Mouse (Mus musculus): ENCODE results near the gene Cd200. TPM values are rescaled to one million over a fixed set of nuclear protein-coding genes. Genes with fewer than 3 reads are reported as not detected.

Cd200 gene
- polyA plus RNA-seq, 1 experiment from 2014 or later: 108 TPM

DNA sequence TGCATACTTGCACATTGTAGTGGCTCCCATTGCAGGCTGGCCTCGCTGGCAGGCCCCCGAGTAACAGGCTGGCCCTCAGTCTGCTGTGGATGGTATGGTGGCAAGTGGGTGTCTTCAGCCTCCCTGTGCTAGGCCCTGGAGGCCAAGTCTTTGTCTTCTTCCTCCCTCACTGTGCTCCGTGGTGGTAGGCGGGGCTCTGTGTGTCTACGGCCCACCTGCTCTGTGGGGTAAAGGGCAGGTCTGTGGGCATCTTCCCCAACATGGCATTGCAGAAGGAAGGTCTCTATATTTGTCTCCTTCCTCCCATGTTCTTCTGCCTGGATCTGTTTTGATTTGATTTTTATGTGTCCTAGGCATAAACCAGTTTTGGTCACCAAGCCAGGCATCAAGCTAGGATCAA, 74.0 kb downstream of the Cd200 start:
- WGBS: 84% methylated on average over 5 of the region's 5 CpGs
- no peak for TF ChIP-seq CTCF (IDR thresholded peaks at IDR 0.05; ENCODE audit: low read depth)

GRCm38 (mm10) chr16:45334376-45334765, 74.5 kb downstream of the Cd200 start:
- H3K27ac ChIP-seq (ENCODE audit: low read depth, low read length): no peak overlapping the region
- no peak for ATAC-seq
- no peaks in the 10 kb centered on the region for H3K36me3 ChIP-seq (ENCODE audit: control insufficient read depth, insufficient read depth)
- H3K27me3 ChIP-seq (replicated peaks; ENCODE audit: control insufficient read depth, insufficient read depth, low read length): no peaks in the 10 kb centered on the region
- no peaks in the 10 kb centered on the region for H3K9me3 ChIP-seq (ENCODE audit: control insufficient read depth)
- no peak overlapping the region for H3K4me2 ChIP-seq (replicated peaks; ENCODE audit: low read depth)
- H3K4me1 ChIP-seq (replicated peaks; ENCODE audit: control insufficient read depth, insufficient read depth, low read length): no peaks in the 10 kb centered on the region
- H3K4me3 ChIP-seq (ENCODE audit: low read depth, low read length): no peak overlapping the region
- no peak for TF ChIP-seq CTCF (IDR thresholded peaks at IDR 0.05; ENCODE audit: low read depth)
- 75% methylated on average over 2 of the region's 2 CpGs for WGBS
- no peak overlapping the region for H3K9ac ChIP-seq (ENCODE audit: low read depth, low read length)

More for the DNA sequence above, 74.0 kb downstream of the Cd200 start:
- H3K4me3 ChIP-seq (ENCODE audit: low read depth, low read length): no peak overlapping the region
- no peaks in the 10 kb centered on the region for H3K9me3 ChIP-seq (ENCODE audit: control insufficient read depth)
- no peak overlapping the region for H3K4me2 ChIP-seq (replicated peaks; ENCODE audit: low read depth)
- H3K27me3 ChIP-seq (replicated peaks; ENCODE audit: control insufficient read depth, insufficient read depth, low read length): no peaks in the 10 kb centered on the region
- no peak overlapping the region for H3K27ac ChIP-seq (ENCODE audit: low read depth, low read length)
- H3K9ac ChIP-seq (ENCODE audit: low read depth, low read length): no peak overlapping the region
- no peak for ATAC-seq
- H3K36me3 ChIP-seq (ENCODE audit: control insufficient read depth, insufficient read depth): no peaks in the 10 kb centered on the region
- no peaks in the 10 kb centered on the region for H3K4me1 ChIP-seq (replicated peaks; ENCODE audit: control insufficient read depth, insufficient read depth, low read length)

GRCm38 (mm10) chr16:45333678-45334375, 75.0 kb downstream of the Cd200 start:
- H3K36me3 ChIP-seq (ENCODE audit: control insufficient read depth, insufficient read depth): no peaks in the 10 kb centered on the region
- WGBS: 86% methylated on average over 8 of the region's 8 CpGs
- H3K27ac ChIP-seq (ENCODE audit: low read depth, low read length): no peak overlapping the region
- H3K4me1 ChIP-seq (replicated peaks; ENCODE audit: control insufficient read depth, insufficient read depth, low read length): no peaks in the 10 kb centered on the region
- H3K27me3 ChIP-seq (replicated peaks; ENCODE audit: control insufficient read depth, insufficient read depth, low read length): no peaks in the 10 kb centered on the region
- no peak for TF ChIP-seq CTCF (IDR thresholded peaks at IDR 0.05; ENCODE audit: low read depth)
- no peaks in the 10 kb centered on the region for H3K9me3 ChIP-seq (ENCODE audit: control insufficient read depth)
- H3K9ac ChIP-seq (ENCODE audit: low read depth, low read length): no peak overlapping the region
- H3K4me2 ChIP-seq (replicated peaks; ENCODE audit: low read depth): no peak overlapping the region
- no peak overlapping the region for H3K4me3 ChIP-seq (ENCODE audit: low read depth, low read length)
- ATAC-seq: no peak

DNA sequence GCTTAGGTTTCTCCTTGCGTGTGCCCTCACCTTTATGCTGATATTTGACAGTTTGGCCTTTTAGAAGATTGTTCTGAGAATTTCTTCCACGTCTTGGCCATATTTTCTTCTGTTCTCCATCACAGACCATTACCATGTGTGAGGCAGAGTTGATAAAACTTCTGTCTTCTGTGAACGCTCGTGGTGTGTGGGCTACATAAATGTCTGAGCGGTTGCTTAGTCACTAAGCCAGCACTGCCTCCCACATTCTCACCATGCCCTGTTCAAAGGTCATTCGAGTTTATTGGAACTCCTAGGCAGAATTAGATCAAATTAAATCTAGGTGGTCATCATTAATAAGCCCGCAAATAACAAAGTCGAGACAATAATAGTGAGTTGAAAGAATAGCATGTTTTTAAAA, 76.3 kb downstream of the Cd200 start:
- no peak overlapping the region for H3K4me2 ChIP-seq (replicated peaks; ENCODE audit: low read depth)

More for the DNA sequence above, 76.3 kb downstream of the Cd200 start:
- no peaks in the 10 kb centered on the region for H3K27me3 ChIP-seq (replicated peaks; ENCODE audit: control insufficient read depth, insufficient read depth, low read length)
- no peaks in the 10 kb centered on the region for H3K4me1 ChIP-seq (replicated peaks; ENCODE audit: control insufficient read depth, insufficient read depth, low read length)
- H3K36me3 ChIP-seq (ENCODE audit: control insufficient read depth, insufficient read depth): no peaks in the 10 kb centered on the region
- no peak overlapping the region for H3K4me3 ChIP-seq (ENCODE audit: low read depth, low read length)
- H3K27ac ChIP-seq (ENCODE audit: low read depth, low read length): no peak overlapping the region
- TF ChIP-seq CTCF (IDR thresholded peaks at IDR 0.05; ENCODE audit: low read depth): no peak
- no peaks in the 10 kb centered on the region for H3K9me3 ChIP-seq (ENCODE audit: control insufficient read depth)
- ATAC-seq: no peak
- no peak overlapping the region for H3K9ac ChIP-seq (ENCODE audit: low read depth, low read length)
- 79% methylated on average over 8 of the region's 8 CpGs for WGBS

Other genes starting within 250 kb of the Cd200 start
- gene Btla, start 184.7 kb downstream of the Cd200 start, polyA plus RNA-seq (2015; fragmentation: Nextera tagmentation; extraction: Ambion mirVana): 0.17 and 0.44 TPM in 2 replicates
- 1.6 and 1.9 TPM in 2 replicates for gene Gm609, start 83.9 kb upstream of the Cd200 start, polyA plus RNA-seq (2015; fragmentation: Nextera tagmentation; extraction: Ambion mirVana)
- 8.0 and 9.8 TPM in 2 replicates for gene Gm17783, start 123.0 kb upstream of the Cd200 start, polyA plus RNA-seq (2015; fragmentation: Nextera tagmentation; extraction: Ambion mirVana)
- not detected in 2 replicates for gene Slc9c1, start 126.3 kb upstream of the Cd200 start, polyA plus RNA-seq (2015; fragmentation: Nextera tagmentation; extraction: Ambion mirVana)
- gene Gcsam, start 201.3 kb upstream of the Cd200 start, polyA plus RNA-seq (2015; fragmentation: Nextera tagmentation; extraction: Ambion mirVana): 0.16 and 0.17 TPM in 2 replicates
- 5.5 TPM in 2 replicates for gene BC016579, start 245.0 kb upstream of the Cd200 start, polyA plus RNA-seq (2015; fragmentation: Nextera tagmentation; extraction: Ambion mirVana)